8 mouse cellular contexts compared by ENCODE assay signal in the genomic region with DNA sequence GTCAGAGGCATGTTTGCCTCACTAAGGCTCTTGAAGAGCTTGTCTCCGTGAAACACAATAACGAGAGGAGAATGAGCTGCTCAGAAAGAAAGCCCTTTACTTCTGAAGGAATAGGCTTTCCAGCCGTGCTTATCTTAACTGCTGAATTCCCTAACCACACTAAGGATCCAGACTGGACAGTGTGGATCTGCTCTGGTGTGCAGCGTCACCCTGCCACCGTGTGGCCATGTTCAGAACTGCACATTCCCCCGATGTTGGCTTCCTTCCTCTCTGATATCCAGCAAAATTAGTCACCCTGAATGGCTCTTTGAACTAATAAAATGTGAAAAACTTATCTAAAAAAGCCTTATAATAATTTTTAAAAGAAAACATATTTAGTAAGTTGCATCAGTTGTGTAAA. TPM values are rescaled to one million over a fixed set of nuclear protein-coding genes. Genes with fewer than 3 reads are reported as not detected.
DNase-seq lines count a peak whose midpoint lies in the region; ATAC-seq lines count a peak whose summit lies in the region.

No protein-coding gene starts in this region.

- no peak overlapping the region; the same call in 1 of the 2 replicates for H3K4me2 ChIP-seq in embryonic facial prominence, embryonic 11.5 days (ENCODE audit: low read depth, low read length)
- H3K4me2 ChIP-seq in intestine, embryonic 16.5 days (ENCODE audit: low read depth, low read length) = no peak overlapping the region
- no peak overlapping the region for H3K4me2 ChIP-seq in midbrain, embryonic 12.5 days (replicated peaks)

- DNase-seq in 416B (ENCODE audit: low read depth) = peak; percentile 58
- peak; percentile 85 for DNase-seq in adrenal gland, postnatal 25 days
- peak; percentile 85 for DNase-seq in embryonic facial prominence, embryonic 11.5 days (ENCODE audit: low spot score)
- DNase-seq in heart, adult 11 months = peak; percentile 90
- DNase-seq in left cerebral cortex, postnatal 14 days (ENCODE audit: low spot score in 2 of 2) = peak; percentile 85 to 91
- DNase-seq in spleen, adult 12 weeks (ENCODE audit: low spot score) = peak; percentile 12

- no peaks in the 10 kb centered on the region for H3K27me3 ChIP-seq in embryonic facial prominence, embryonic 11.5 days (ENCODE audit: control insufficient read depth, insufficient read depth, low read length)
- H3K27me3 ChIP-seq in intestine, embryonic 16.5 days (replicated peaks; ENCODE audit: control insufficient read depth, insufficient read depth, low read length) = 0 out of 2 replicates have a peak, but pooled peaks cover 2% of the 10 kb centered on the region
- peaks cover 3% of the 10 kb centered on the region; the same call in 1 of the 2 replicates for H3K27me3 ChIP-seq in midbrain, embryonic 12.5 days

- peak; percentile 75; the same call in 1 of the 2 replicates for ATAC-seq in embryonic facial prominence, embryonic 11.5 days (replicated peaks; ENCODE audit: insufficient number of reproducible peaks, low FRiP score, low TSS enrichment, low read depth)
- ATAC-seq in intestine, embryonic 16.5 days = peak; percentile 77
- ATAC-seq in midbrain, embryonic 12.5 days (ENCODE audit: low FRiP score, low read depth) = peak; percentile 76

- H3K9me3 ChIP-seq in embryonic facial prominence, embryonic 11.5 days (replicated peaks; ENCODE audit: control insufficient read depth, low read length) = no peaks in the 10 kb centered on the region
- no peaks in the 10 kb centered on the region for H3K9me3 ChIP-seq in intestine, embryonic 16.5 days (ENCODE audit: control insufficient read depth, low read length)
- H3K9me3 ChIP-seq in midbrain, embryonic 12.5 days = no peaks in the 10 kb centered on the region

- intact Hi-C loops in left cerebral cortex, postnatal 14 days (cut with DNase I) = loop anchor here (2.0 to 10.0 kb wide), 2 partner anchors 311 to 449 kb away; no protein-coding TSS in a partner anchor

- no peaks in the 10 kb centered on the region for H3K4me1 ChIP-seq in embryonic facial prominence, embryonic 11.5 days (ENCODE audit: control insufficient read depth, insufficient read depth, low read length)
- H3K4me1 ChIP-seq in intestine, embryonic 16.5 days (ENCODE audit: control insufficient read depth, insufficient read depth, low read length) = no peaks in the 10 kb centered on the region
- no peaks in the 10 kb centered on the region for H3K4me1 ChIP-seq in midbrain, embryonic 12.5 days

- no peak overlapping the region for H3K9ac ChIP-seq in embryonic facial prominence, embryonic 11.5 days (replicated peaks; ENCODE audit: low read length)
- no peak overlapping the region for H3K9ac ChIP-seq in intestine, embryonic 16.5 days (ENCODE audit: low read depth, low read length)
- H3K9ac ChIP-seq in midbrain, embryonic 12.5 days (replicated peaks) = no peak overlapping the region

- H3K27ac ChIP-seq in embryonic facial prominence, embryonic 11.5 days (replicated peaks; ENCODE audit: low read depth, low read length) = no peak overlapping the region
- no peak overlapping the region for H3K27ac ChIP-seq in intestine, embryonic 16.5 days (ENCODE audit: low read length)
- H3K27ac ChIP-seq in midbrain, embryonic 12.5 days (replicated peaks) = no peak overlapping the region

- no peaks in the 10 kb centered on the region for H3K36me3 ChIP-seq in embryonic facial prominence, embryonic 11.5 days (replicated peaks; ENCODE audit: control insufficient read depth, insufficient read depth, low read depth, low read length)
- no peaks in the 10 kb centered on the region for H3K36me3 ChIP-seq in intestine, embryonic 16.5 days (ENCODE audit: control insufficient read depth, insufficient read depth, low read length)
- H3K36me3 ChIP-seq in midbrain, embryonic 12.5 days = no peaks in the 10 kb centered on the region

- no peak overlapping the region for H3K4me3 ChIP-seq in embryonic facial prominence, embryonic 11.5 days (ENCODE audit: low read depth, low read length)
- H3K4me3 ChIP-seq in intestine, embryonic 16.5 days (ENCODE audit: low read length) = no peak overlapping the region
- H3K4me3 ChIP-seq in midbrain, embryonic 12.5 days = no peak overlapping the region

- WGBS in embryonic facial prominence, embryonic 11.5 days = 2% methylated on average over 6 of the region's 6 CpGs
- WGBS in intestine, embryonic 16.5 days = 0% methylated on average over 6 of the region's 6 CpGs
- WGBS in midbrain, embryonic 12.5 days = 1% methylated on average over 6 of the region's 6 CpGs

RNA-seq across cellular contexts. Expression of a gene that starts 16.3 kb away (rescaled TPM):
- total RNA-seq in adrenal gland, postnatal 25 days (2021) = 1.3 and 1.6 TPM in 2 replicates
- polyA plus RNA-seq in embryonic facial prominence, embryonic 11.5 days (2014; fragmentation: Nextera tagmentation; extraction: Ambion mirVana) = 5.2 and 7.0 TPM in 2 replicates
- polyA plus RNA-seq in intestine, embryonic 16.5 days (2015; fragmentation: Nextera tagmentation; extraction: Ambion mirVana) = 0.82 and 1.1 TPM in 2 replicates
- total RNA-seq in left cerebral cortex, postnatal 14 days (2021) = 100 to 1,000 TPM; 106 to 114 TPM
- 14.5 and 15.0 TPM in 2 replicates for polyA plus RNA-seq in midbrain, embryonic 12.5 days (2016; fragmentation: Nextera tagmentation; extraction: Ambion mirVana)

RNA-seq across cellular contexts. Expression of a gene that starts 49.5 kb away (rescaled TPM):
- total RNA-seq in adrenal gland, postnatal 25 days (2021) = 13.1 and 24.1 TPM in 2 replicates
- polyA plus RNA-seq in embryonic facial prominence, embryonic 11.5 days (2014; fragmentation: Nextera tagmentation; extraction: Ambion mirVana) = 20.5 and 23.8 TPM in 2 replicates
- 14.6 and 14.7 TPM in 2 replicates for polyA plus RNA-seq in intestine, embryonic 16.5 days (2015; fragmentation: Nextera tagmentation; extraction: Ambion mirVana)
- 10 to 100 TPM; 36.7 to 42.4 TPM for total RNA-seq in left cerebral cortex, postnatal 14 days (2021)
- 23.6 and 31.9 TPM in 2 replicates for polyA plus RNA-seq in midbrain, embryonic 12.5 days (2016; fragmentation: Nextera tagmentation; extraction: Ambion mirVana)

Comparison
In these comparisons a context has a peak if more than half of its experiments do, and no peak if none do; other contexts are left out.
1. DNase-seq: peak in every context shown above with its lines; median percentile 90 in heart, adult 11 months; 88 in left cerebral cortex, postnatal 14 days; 85 in adrenal gland, postnatal 25 days; 85 in embryonic facial prominence, embryonic 11.5 days; 58 in 416B; 12 in spleen, adult 12 weeks.